Mouse (Mus musculus) heart, postnatal 14 days (tissue): ENCODE data around the gene Rab35. TPM values are rescaled to one million over a fixed set of nuclear protein-coding genes. Genes with fewer than 3 reads are reported as not detected.

Experiments
- DNase-seq, 2 experiments: peaks; one replicate each; pipeline ENCODE4 v3.0.0; 2021 to 2022
- intact Hi-C: fragments of 180-260 bp; cut with DNase I; formaldehyde crosslinking; loops from one replicate; pipeline ENCODE4 v1.15.1; 2025
- long read RNA-seq, 2 experiments: library from polyadenylated mRNA; stranded (forward); transcript quantifications; one replicate each; pipeline ENCODE4 v2.0.0; 2021
- total RNA-seq, 2 experiments: library from RNA; stranded (reverse); gene quantifications; 2 replicates each; pipeline ENCODE4 v1.2.3; 2021

Gene Rab35
- total RNA-seq = 10 to 100 TPM; 41.5 to 41.8 TPM
- long read RNA-seq, experiment 1, transcript Rab35-201 (6 exons, 2,820 nt) = major isoform, 21 of 26 reads
- long read RNA-seq, experiment 1, partial matches to known transcripts = 0 of 26 reads
- long read RNA-seq, experiment 1, other reads (novel, unspliced or antisense) = 5 of 26 reads
- long read RNA-seq, experiment 2, transcript Rab35-201 (6 exons, 2,820 nt) = major isoform, 20 of 28 reads
- long read RNA-seq, experiment 2, partial matches to known transcripts = 7 of 28 reads
- long read RNA-seq, experiment 2, other reads (novel, unspliced or antisense) = 1 of 28 reads

GRCm38 (mm10) chr5:115631505-115632357, at the start of gene Rab35:
Rab35 (plus strand) TSS chr5:115631908.
- intact Hi-C loops = loop anchor here (5.0 kb wide), 1 partner anchor 284 kb away; the partner anchor contains the start of gene Cox6a1
- peak; percentile 98 to 99 for DNase-seq

- intact Hi-C loops = no loop called here
- no peak for DNase-seq
Measured at GRCm38 (mm10) chr5:115585616-115586015, 46.1 kb upstream of the Rab35 start.

- intact Hi-C loops = no loop called here
Measured at GRCm38 (mm10) chr5:115586166-115586565, 45.5 kb upstream of the Rab35 start.

DNA sequence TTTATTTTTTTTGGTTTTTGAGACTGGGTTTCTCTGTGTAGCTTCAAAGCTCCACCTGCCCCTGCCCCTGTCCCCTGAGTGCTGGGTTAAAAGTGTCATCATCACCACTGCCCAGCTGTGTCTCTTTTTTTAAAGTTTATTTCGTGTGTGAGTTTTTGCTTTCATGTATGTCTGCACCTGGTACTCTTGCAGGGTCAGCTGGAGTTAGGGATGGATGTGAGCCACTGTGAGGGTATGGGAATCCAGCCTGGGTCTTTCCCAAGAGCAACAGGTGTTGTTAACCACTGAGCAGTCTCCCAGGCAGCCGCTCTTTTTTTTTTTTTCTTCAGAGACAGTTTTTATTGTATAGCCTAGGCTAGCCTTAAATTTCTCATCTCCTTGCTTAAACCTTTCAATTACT, 44.9 kb upstream of the Rab35 start:
- no peak for DNase-seq
- intact Hi-C loops = no loop called here

More at GRCm38 (mm10) chr5:115586166-115586565, 45.5 kb upstream of the Rab35 start:
- no peak for DNase-seq

- intact Hi-C loops = no loop called here
Measured at GRCm38 (mm10) chr5:115591028-115591427, 40.7 kb upstream of the Rab35 start.

DNA sequence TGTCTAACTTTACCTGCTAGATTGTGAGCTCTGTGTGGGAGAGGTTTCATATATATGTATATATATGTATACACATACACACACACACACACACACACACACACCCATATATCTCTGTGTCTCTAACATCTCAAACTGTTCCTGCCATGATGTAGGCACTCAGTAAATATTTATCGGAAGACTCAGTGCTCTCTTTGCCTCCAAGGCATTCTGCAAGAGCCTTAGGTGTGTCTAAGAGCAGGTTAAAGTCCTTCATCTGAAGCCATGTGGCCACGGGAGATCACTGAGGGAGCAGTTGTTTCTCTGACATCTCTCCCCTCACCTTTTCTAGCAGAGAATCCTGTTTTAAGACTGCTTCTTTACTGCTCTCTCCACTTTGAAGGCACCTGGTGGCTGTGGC, 40.2 kb upstream of the Rab35 start:
- intact Hi-C loops = no loop called here

More at GRCm38 (mm10) chr5:115591028-115591427, 40.7 kb upstream of the Rab35 start:
- no peak for DNase-seq

DNA sequence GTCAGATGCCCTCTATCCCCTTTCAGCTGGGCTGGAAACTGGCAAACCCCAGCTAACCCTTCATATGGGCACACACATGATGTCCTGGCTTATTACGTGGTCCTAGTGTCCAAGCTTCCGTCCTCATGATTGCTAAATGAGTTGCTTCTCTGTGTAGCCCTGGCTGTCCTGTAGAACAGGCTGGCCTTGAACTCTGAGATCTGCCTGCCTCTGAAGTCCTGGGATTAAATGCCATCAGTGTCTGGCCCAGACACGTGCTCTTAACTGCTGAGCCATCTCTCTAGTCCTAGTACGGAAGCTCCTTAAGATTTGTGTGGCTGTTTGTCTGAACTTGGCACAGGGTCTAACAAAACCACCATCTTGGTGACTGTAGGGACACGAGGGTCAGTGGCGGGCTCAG, 28.1 kb upstream of the Rab35 start:
- DNase-seq = no peak
- intact Hi-C loops = no loop called here

More for the DNA sequence above, 40.2 kb upstream of the Rab35 start:
- DNase-seq = no peak

- DNase-seq = no peak
- intact Hi-C loops = no loop called here
Measured at GRCm38 (mm10) chr5:115611566-115611965, 20.1 kb upstream of the Rab35 start.

DNA sequence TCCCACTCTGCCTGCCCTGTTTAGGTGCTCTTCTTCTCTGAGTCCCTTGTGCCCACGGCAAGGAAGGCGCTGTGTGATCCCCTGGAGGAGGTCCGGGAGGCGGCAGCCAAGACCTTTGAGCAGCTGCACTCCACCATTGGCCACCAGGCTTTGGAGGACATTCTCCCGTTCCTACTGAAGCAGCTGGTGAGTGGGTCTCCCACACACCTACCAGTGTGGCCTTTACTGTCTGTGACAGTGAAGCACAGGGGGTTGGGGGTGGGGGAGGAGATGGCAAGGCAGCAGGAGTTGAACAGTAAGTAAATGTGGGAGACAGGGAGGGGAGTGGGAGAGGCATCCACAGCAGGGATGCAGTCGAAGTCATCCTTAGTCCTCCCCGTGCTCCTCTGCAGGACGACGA, 18.4 kb upstream of the Rab35 start:
- intact Hi-C loops = no loop called here

DNA sequence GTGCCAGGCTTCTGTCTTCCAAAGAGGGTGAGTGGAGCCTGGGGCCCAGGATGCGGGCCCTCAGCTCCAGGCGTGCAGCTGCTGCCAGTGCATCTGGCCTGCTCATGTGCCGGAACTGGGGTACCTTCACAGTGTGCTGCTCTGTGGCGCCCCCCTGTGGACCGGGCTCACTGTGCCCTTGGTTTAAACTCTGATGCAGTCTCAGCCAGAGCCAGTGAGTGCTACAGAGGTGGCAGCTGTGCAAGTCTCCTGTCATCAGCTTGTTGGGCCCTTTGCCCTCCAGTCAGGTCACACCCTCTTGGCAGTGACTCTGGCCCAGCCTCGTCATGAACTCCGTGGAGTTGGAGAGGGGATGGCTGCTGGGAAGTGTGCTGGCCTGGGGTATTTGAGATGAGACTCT, 16.8 kb upstream of the Rab35 start:
- intact Hi-C loops = no loop called here
- peak; percentile 69 to 81 for DNase-seq

More for the DNA sequence above, 18.4 kb upstream of the Rab35 start:
- no peak for DNase-seq

GRCm38 (mm10) chr5:115619690-115620089, 12.0 kb upstream of the Rab35 start:
- intact Hi-C loops = no loop called here

GRCm38 (mm10) chr5:115622686-115623085, 9.0 kb upstream of the Rab35 start:
- intact Hi-C loops = no loop called here

More at GRCm38 (mm10) chr5:115619690-115620089, 12.0 kb upstream of the Rab35 start:
- no peak for DNase-seq

DNA sequence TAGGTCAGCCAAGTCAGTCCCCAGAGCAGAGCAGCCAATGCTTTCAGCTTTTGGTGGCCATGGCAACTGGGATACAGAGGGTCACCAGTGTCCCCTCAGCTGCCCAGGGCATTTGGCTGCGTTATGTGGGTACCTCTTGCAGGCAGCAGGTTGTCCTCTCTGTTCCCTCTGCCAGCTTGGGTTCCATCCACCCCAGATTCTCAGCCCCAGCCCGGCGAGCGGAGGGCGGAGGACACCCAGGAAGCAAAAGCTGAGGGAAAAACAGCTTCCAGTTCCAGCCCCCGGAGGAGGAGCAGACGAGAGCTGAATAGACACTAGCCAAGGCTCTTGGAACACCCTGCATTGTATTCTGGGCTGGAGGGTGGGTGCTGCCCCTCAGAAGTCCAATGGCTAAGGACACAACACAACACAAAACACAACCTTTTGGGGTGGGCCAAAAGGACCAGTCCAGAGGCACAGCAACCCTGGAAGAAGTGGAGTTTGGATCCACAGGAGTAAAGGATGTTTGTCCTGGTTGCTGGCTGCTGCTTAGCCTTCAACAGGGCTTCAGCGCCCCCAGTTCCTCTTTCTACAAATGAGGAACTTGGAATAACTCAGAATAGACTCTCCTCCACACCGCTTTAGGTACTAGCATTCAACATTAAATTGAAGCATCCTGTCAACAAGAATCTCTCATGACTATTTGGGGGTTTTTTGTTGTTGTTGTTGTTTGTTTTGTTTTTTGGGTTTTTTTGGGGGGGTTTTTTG, 7.8 kb upstream of the Rab35 start:
- intact Hi-C loops = no loop called here
- DNase-seq = no peak

More at GRCm38 (mm10) chr5:115622686-115623085, 9.0 kb upstream of the Rab35 start:
- DNase-seq = no peak

GRCm38 (mm10) chr5:115626237-115626886, 5.3 kb upstream of the Rab35 start:
- no peak for DNase-seq
- intact Hi-C loops = no loop called here

- DNase-seq = no peak
- intact Hi-C loops = no loop called here
Measured at GRCm38 (mm10) chr5:115628083-115628482, 3.6 kb upstream of the Rab35 start.

- no peak for DNase-seq
- intact Hi-C loops = loop anchor here (5.0 kb wide), 1 partner anchor 282 kb away; the partner anchor contains the start of gene Cox6a1
Measured at GRCm38 (mm10) chr5:115629672-115630071, 2.0 kb upstream of the Rab35 start.

GRCm38 (mm10) chr5:115630291-115630690, 1.4 kb upstream of the Rab35 start:
- intact Hi-C loops = loop anchor here (5.0 kb wide), 1 partner anchor 283 kb away; the partner anchor contains the start of gene Cox6a1

DNA sequence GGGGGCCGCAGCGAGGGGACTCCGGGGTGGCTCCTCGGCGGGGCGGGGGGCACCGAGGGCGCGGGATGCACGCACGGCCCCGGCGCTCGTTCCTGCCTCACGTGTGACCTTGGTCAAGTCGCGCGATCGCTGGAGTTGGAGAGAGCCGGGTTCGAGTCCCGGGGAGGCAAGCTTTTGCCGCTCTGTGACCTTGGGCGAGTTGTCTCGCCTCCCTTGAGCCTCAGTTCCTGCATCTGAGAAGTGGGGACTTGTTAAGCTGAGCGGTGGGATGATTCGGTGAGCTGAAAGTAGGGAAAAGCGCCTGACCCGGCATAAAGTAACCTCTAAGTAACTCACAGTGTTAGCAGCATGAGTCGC, 628 bp downstream of the Rab35 start:
- peak; percentile 52 to 53 for DNase-seq
- intact Hi-C loops = loop anchor here (5.0 kb wide), 1 partner anchor 285 kb away; the partner anchor contains the start of gene Cox6a1

More at GRCm38 (mm10) chr5:115630291-115630690, 1.4 kb upstream of the Rab35 start:
- DNase-seq = no peak

GRCm38 (mm10) chr5:115633060-115633459, 1.4 kb downstream of the Rab35 start:
- intact Hi-C loops = loop anchor here (5.0 kb wide), 1 partner anchor 286 kb away; the partner anchor contains the start of gene Cox6a1
- DNase-seq = no peak

DNA sequence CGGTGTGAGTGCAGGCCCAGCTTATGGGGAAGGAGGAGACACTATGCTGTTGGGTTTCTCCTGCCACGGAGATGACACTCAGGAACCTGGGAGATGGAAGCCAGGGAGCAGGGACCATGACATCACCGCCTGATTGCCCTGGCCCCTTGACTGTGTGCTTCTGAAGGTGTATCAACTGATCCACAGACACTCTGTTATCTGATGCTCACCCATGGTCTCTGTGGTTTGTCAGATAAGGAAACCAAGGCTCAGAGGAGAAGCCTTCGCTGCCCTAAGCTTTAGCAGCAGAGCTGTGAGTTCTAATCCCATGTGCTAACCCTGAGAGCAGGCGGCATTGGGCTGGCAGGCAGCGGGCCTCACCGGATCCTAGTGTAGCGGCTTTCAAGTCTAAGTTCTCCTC, 2.3 kb downstream of the Rab35 start:
- no peak for DNase-seq
- intact Hi-C loops = loop anchor here (1.0 to 5.0 kb wide), 2 partner anchors 18 to 287 kb away; partner anchors contain the start of gene Cox6a1
